Mouse (Mus musculus) limb, embryonic 11.5 days (tissue): ENCODE measurements around the gene Rabgap1l. TPM values are rescaled to one million over a fixed set of nuclear protein-coding genes. Genes with fewer than 3 reads are reported as not detected.
"Not testable (repeated sequence)": the region's sequence is repeated elsewhere in the genome, so short reads cannot be mapped to it uniquely, and the experiment has no call there.

ENCODE experiments used
- ATAC-seq: fragments of 200-750 bp; cut with Nextera tagmentation; 2 replicates; pipeline ENCODE4 v1.8.0; 2017; ENCODE audit warnings: low read depth; ENCODE audit not compliant: insufficient number of reproducible peaks, low FRiP score, low TSS enrichment
- DNase-seq: peaks from one replicate; pipeline ENCODE4 v3.0.0-alpha.2; 2015; ENCODE audit warnings: low spot score
- H3K27ac ChIP-seq: fragments of 300-500 bp; sonication (generic); replicated peaks from 2 replicates; pipeline ENCODE4 v1.5.1; 2014; ENCODE audit warnings: low read depth, mild to moderate bottlenecking, low read length
- H3K27me3 ChIP-seq: fragments of 300-500 bp; sonication (generic); 2 replicates; pipeline ENCODE4 v1.6.1; 2014; ENCODE audit warnings: mild to moderate bottlenecking, low read length, mixed read lengths; ENCODE audit not compliant: control insufficient read depth, insufficient read depth
- H3K36me3 ChIP-seq: fragments of 300-500 bp; sonication (generic); 2 replicates; pipeline ENCODE4 v1.6.1; 2014; ENCODE audit warnings: mild to moderate bottlenecking, low read length, moderate library complexity, mixed read lengths; ENCODE audit not compliant: control insufficient read depth, insufficient read depth
- H3K4me1 ChIP-seq: fragments of 300-500 bp; sonication (generic); 2 replicates; pipeline ENCODE4 v1.6.1; 2014; ENCODE audit warnings: low read length, mixed read lengths; ENCODE audit not compliant: control insufficient read depth, insufficient read depth
- H3K4me2 ChIP-seq: fragments of 300-500 bp; sonication (generic); 2 replicates; pipeline ENCODE4 v1.6.1; 2014; ENCODE audit warnings: low read depth, mild to moderate bottlenecking, moderate library complexity; ENCODE audit not compliant: severe bottlenecking
- H3K4me3 ChIP-seq: fragments of 300-500 bp; sonication (generic); 2 replicates; pipeline ENCODE4 v1.5.1; 2014; ENCODE audit warnings: low read depth, low read length
- H3K9ac ChIP-seq: fragments of 300-500 bp; sonication (generic); 2 replicates; pipeline ENCODE4 v1.6.1; 2014; ENCODE audit warnings: mild to moderate bottlenecking, low read length
- H3K9me3 ChIP-seq: fragments of 300-500 bp; sonication (generic); 2 replicates; pipeline ENCODE4 v1.6.1; 2016; ENCODE audit warnings: low read length; ENCODE audit not compliant: control insufficient read depth
- WGBS: fragments of 180-500 bp; shearing (Covaris S2); extraction: QIAGEN DNeasy Blood & Tissue Kit; methylation state at CpG from one replicate; pipeline ENCODE4 v1.1.7; 2014; 5-methylcytosine and 5-hydroxymethylcytosine counted together
- polyA plus RNA-seq: library from polyadenylated mRNA; unstranded; fragments of >200 nt; fragmentation: Nextera tagmentation; extraction: Ambion mirVana; gene quantifications from 2 replicates; pipeline ENCODE4 v1.2.1, GENCODE M21; 2014

Gene Rabgap1l
- polyA plus RNA-seq, 1 experiment from 2014 or later: 14.3 TPM

GRCm38 (mm10) chr1:160624354-160625120, 168.5 kb downstream of the Rabgap1l start:
- H3K4me3 ChIP-seq, DNase-seq, H3K4me2 ChIP-seq, H3K36me3 ChIP-seq, H3K27me3 ChIP-seq, H3K27ac ChIP-seq, ATAC-seq, H3K4me1 ChIP-seq, H3K9me3 ChIP-seq, H3K9ac ChIP-seq: not testable (repeated sequence)
- 76% methylated on average over 4 of the region's 4 CpGs for WGBS

- H3K27ac ChIP-seq: no peak overlapping the region
- no peaks in the 10 kb centered on the region for H3K27me3 ChIP-seq
- DNase-seq: no peak
- no peak overlapping the region for H3K4me3 ChIP-seq
- WGBS: 10% methylated on average over 2 of the region's 2 CpGs
- no peaks in the 10 kb centered on the region for H3K36me3 ChIP-seq
- ATAC-seq: peak; percentile 91
- H3K4me2 ChIP-seq: no peak overlapping the region
- no peaks in the 10 kb centered on the region for H3K4me1 ChIP-seq
- no peak overlapping the region for H3K9ac ChIP-seq
- H3K9me3 ChIP-seq: no peaks in the 10 kb centered on the region
These were observed 174.8 kb downstream of the Rabgap1l start for GRCm38 (mm10) chr1:160618201-160618600.

GRCm38 (mm10) chr1:160606425-160606824, 186.6 kb downstream of the Rabgap1l start:
- H3K9ac ChIP-seq: no peak overlapping the region
- H3K36me3 ChIP-seq: no peaks in the 10 kb centered on the region
- no peak overlapping the region for H3K27ac ChIP-seq
- no peak overlapping the region for H3K4me3 ChIP-seq
- no peaks in the 10 kb centered on the region for H3K9me3 ChIP-seq
- no peaks in the 10 kb centered on the region for H3K4me1 ChIP-seq
- ATAC-seq (no peak), DNase-seq (no peak)
- WGBS: 59% methylated on average over 2 of the region's 2 CpGs
- no peaks in the 10 kb centered on the region for H3K27me3 ChIP-seq
- H3K4me2 ChIP-seq: no peak overlapping the region

GRCm38 (mm10) chr1:160603312-160603711, 189.7 kb downstream of the Rabgap1l start:
- H3K4me1 ChIP-seq, DNase-seq, H3K9me3 ChIP-seq, H3K36me3 ChIP-seq, H3K27ac ChIP-seq, H3K4me2 ChIP-seq, H3K9ac ChIP-seq, ATAC-seq, H3K27me3 ChIP-seq, H3K4me3 ChIP-seq: not testable (repeated sequence)

- 85% methylated on average over 1 of the region's 1 CpGs for WGBS
- no peak for ATAC-seq
These were observed 195.6 kb downstream of the Rabgap1l start for GRCm38 (mm10) chr1:160597369-160597768.

GRCm38 (mm10) chr1:160596948-160597270, 196.1 kb downstream of the Rabgap1l start:
- Histone ChIP-seq H3K36me3 (no peaks in the 10 kb centered on the region), H3K4me1 (peaks cover 3% of the 10 kb centered on the region; the same call in 1 of the 2 replicates), H3K9ac (no peak overlapping the region), H3K27me3 (no peaks in the 10 kb centered on the region), H3K9me3 (no peaks in the 10 kb centered on the region), H3K4me2 (no peak overlapping the region), H3K4me3 (no peak overlapping the region), H3K27ac (no peak overlapping the region)
- whole genome bisulfite sequencing: 91% methylated on average over 3 of the region's 3 CpGs
- ATAC-seq: no peak
- no peak for DNase-seq

More at GRCm38 (mm10) chr1:160597369-160597768, 195.6 kb downstream of the Rabgap1l start:
- no peaks in the 10 kb centered on the region for H3K9me3 ChIP-seq
- H3K4me3 ChIP-seq: no peak overlapping the region
- H3K27ac ChIP-seq: no peak overlapping the region
- H3K4me1 ChIP-seq: peaks cover 3% of the 10 kb centered on the region; the same call in 1 of the 2 replicates
- no peak overlapping the region for H3K9ac ChIP-seq
- no peak for DNase-seq
- no peaks in the 10 kb centered on the region for H3K36me3 ChIP-seq
- no peak overlapping the region for H3K4me2 ChIP-seq
- H3K27me3 ChIP-seq: no peaks in the 10 kb centered on the region

- Histone ChIP-seq H3K9ac (no peak overlapping the region), H3K27ac (no peak overlapping the region), H3K27me3 (no peaks in the 10 kb centered on the region), H3K36me3 (no peaks in the 10 kb centered on the region), H3K9me3 (no peaks in the 10 kb centered on the region), H3K4me1 (peaks cover 3% of the 10 kb centered on the region; the same call in 1 of the 2 replicates), H3K4me3 (no peak overlapping the region), H3K4me2 (no peak overlapping the region)
- ATAC-seq (no peak), DNase-seq (no peak)
These were observed 196.6 kb downstream of the Rabgap1l start for GRCm38 (mm10) chr1:160596252-160596947.

- H3K36me3 ChIP-seq: no peaks in the 10 kb centered on the region
- ATAC-seq: no peak
- H3K9me3 ChIP-seq: no peaks in the 10 kb centered on the region
- no peak overlapping the region for H3K4me3 ChIP-seq
- H3K4me1 ChIP-seq: peaks cover 3% of the 10 kb centered on the region; the same call in 1 of the 2 replicates
- no peak overlapping the region for H3K27ac ChIP-seq
- WGBS: 66% methylated on average over 1 of the region's 1 CpGs
- DNase-seq: no peak
- H3K4me2 ChIP-seq: no peak overlapping the region
- no peaks in the 10 kb centered on the region for H3K27me3 ChIP-seq
- no peak overlapping the region for H3K9ac ChIP-seq
These were observed 198.4 kb downstream of the Rabgap1l start for GRCm38 (mm10) chr1:160594576-160594975.
